Mouse (Mus musculus) ES-E14 (cell line): ENCODE results near the gene Hes3. TPM values are rescaled to one million over a fixed set of nuclear protein-coding genes. Genes with fewer than 3 reads are reported as not detected.

Source experiments
- DNase-seq: peaks from one replicate; pipeline ENCODE4 v3.0.0-alpha.2; 2013; ENCODE audit warnings: low read depth, low spot score
- H3K27ac ChIP-seq: 2 replicates; pipeline ENCODE4 v1.5.1; 2012; ENCODE audit warnings: low read depth, mild to moderate bottlenecking, low read length, moderate library complexity, mixed read lengths; ENCODE audit not compliant: poor library complexity, insufficient read depth, severe bottlenecking
- H3K36me3 ChIP-seq: 2 replicates; pipeline ENCODE4 v1.6.1; 2012; ENCODE audit warnings: mild to moderate bottlenecking, low read length, moderate library complexity, mixed read lengths; ENCODE audit not compliant: control insufficient read depth, poor library complexity, insufficient read depth, severe bottlenecking
- H3K4me1 ChIP-seq, 2 experiments: fragments of 150-350 bp in 1 of 2; sonication (generic) in 1 of 2; 2 replicates each; pipeline ENCODE4 v1.6.1; 2012; ENCODE audit warnings: low read length in 2 of 2, mild to moderate bottlenecking in 1 of 2, mixed read lengths in 1 of 2; ENCODE audit not compliant: control insufficient read depth in 2 of 2, insufficient read depth in 2 of 2, poor library complexity in 1 of 2
- H3K4me3 ChIP-seq, 2 experiments: fragments of 150-350 bp in 1 of 2; sonication (generic) in 1 of 2; 2 replicates each; pipeline ENCODE4 v1.5.1; 2012; ENCODE audit warnings: low read length in 2 of 2, low read depth in 1 of 2, mild to moderate bottlenecking in 1 of 2, mixed read lengths in 1 of 2; ENCODE audit not compliant: insufficient read depth in 1 of 2, poor library complexity in 1 of 2, severe bottlenecking in 1 of 2
- H3K9ac ChIP-seq: 2 replicates; pipeline ENCODE4 v1.6.1; 2012; ENCODE audit warnings: low read depth, mild to moderate bottlenecking, low read length, mixed read lengths; ENCODE audit not compliant: poor library complexity, insufficient read depth, severe bottlenecking
- H3K9me3 ChIP-seq: fragments of 150-350 bp; sonication (generic); 2 replicates; pipeline ENCODE4 v1.6.1; 2012; ENCODE audit warnings: low read depth, mild to moderate bottlenecking, low read length; ENCODE audit not compliant: control insufficient read depth, insufficient read depth
- CHD2 ChIP-seq: IDR thresholded peaks from 2 replicates; pipeline ENCODE4 v1.6.1; 2014; ENCODE audit warnings: mild to moderate bottlenecking, low read depth, low read length, inconsistent platforms
- HCFC1 ChIP-seq: IDR thresholded peaks from 2 replicates; pipeline ENCODE4 v1.6.1; 2012; ENCODE audit warnings: low read length, inconsistent platforms, borderline replicate concordance; ENCODE audit not compliant: insufficient read depth
- MAFK ChIP-seq: IDR thresholded peaks from 2 replicates; pipeline ENCODE4 v1.6.1; 2014; ENCODE audit warnings: mild to moderate bottlenecking, low read depth, low read length, inconsistent platforms; ENCODE audit not compliant: insufficient read depth
- ZC3H11A ChIP-seq: IDR thresholded peaks from 2 replicates; pipeline ENCODE4 v1.6.1; 2012; ENCODE audit warnings: low read depth, mild to moderate bottlenecking, inconsistent platforms, low read length, borderline replicate concordance
- ZNF384 ChIP-seq: IDR thresholded peaks from 2 replicates; pipeline ENCODE4 v1.6.1; 2012; ENCODE audit warnings: low read depth, low read length, inconsistent platforms
- in situ Hi-C, 2 experiments: fragments of 600-800 bp; cut with MboI; formaldehyde crosslinking; loops; one replicate each; pipeline ENCODE4 v1.15.1; 2025; ENCODE audit warnings: low sequenced_read_pairs in 2 of 2, inconsistent platforms in 1 of 2; ENCODE audit not compliant: unreplicated experiment in 2 of 2
- total RNA-seq: library from RNA; depleted of rRNA; stranded (reverse); fragments of 300-350 nt; gene quantifications from 2 replicates; pipeline ENCODE4 v1.2.3, GENCODE M21; 2012

Hes3 gene
- total RNA-seq, 1 experiment: 0.58 TPM

DNA sequence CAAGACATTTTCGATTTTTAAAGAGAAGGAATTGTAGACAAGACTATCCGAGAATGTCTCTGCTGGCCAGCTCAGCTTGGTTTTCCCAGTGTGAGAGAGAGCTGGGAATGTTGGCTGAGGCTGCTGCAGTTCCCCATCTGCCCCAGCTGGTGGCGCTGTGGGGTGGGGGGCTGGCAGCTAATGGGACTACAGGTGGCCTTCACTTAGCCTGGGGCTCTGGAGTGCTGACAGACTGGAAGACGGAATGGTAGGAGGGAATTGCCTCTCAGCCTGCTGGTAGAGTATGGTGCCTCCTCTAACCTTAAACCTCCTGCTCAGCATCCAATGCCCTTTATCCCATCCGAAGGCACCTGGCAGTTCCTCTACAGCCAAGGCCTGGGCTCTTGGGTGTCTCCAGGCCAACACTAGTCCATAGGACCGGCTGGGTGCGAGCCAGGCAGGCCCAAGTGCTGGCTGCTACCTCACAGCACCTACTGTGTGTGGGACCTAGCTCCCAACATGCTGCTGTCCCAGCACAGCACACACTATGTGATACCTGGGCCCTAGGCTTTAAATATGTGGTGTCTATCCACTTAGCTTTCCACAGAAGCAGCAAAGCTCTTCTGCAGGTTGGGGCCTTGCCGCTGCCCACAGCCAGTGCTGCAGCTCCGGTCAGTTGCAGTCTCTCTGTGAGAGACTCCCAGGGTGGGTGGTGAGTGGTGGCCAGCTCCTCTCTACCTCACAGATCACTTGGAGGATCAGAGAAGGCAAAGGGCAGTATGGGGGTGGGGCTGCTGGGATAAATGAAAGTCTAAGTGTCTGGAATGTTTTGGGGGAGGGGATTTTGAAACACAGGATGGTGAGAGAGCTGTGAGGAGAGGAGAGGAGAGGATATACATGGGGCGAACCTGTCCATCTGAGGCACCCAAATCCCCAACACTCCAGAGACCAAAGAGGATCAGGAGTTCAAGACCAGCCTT, 14.8 kb downstream of the Hes3 start:
- H3K4me3 ChIP-seq: no peak overlapping the region
- DNase-seq: peak; percentile 68
- in situ Hi-C loops: no loop called here

GRCm38 (mm10) chr4:152274681-152275131, 16.8 kb downstream of the Hes3 start:
- in situ Hi-C loops: no loop called here
- Histone ChIP-seq H3K9ac (peak overlapping the region; percentile 69), H3K27ac (no peak overlapping the region), H3K4me1 (peaks cover 0 to 13% of the 10 kb centered on the region in 2 experiments; a peak in 1 of 4 replicates), H3K36me3 (no peaks in the 10 kb centered on the region), H3K9me3 (no peaks in the 10 kb centered on the region), H3K4me3 (peak overlapping the region; percentile 68 to 81)
- peak; percentile 51 for DNase-seq
- TF ChIP-seq HCFC1 (no peak), CHD2 (no peak), ZNF384 (no peak), MAFK (no peak), ZC3H11A (no peak)

More for the DNA sequence above, 14.8 kb downstream of the Hes3 start:
- TF ChIP-seq CHD2 (no peak), ZC3H11A (peak; percentile 26; the same call in 1 of the 2 replicates), HCFC1 (peak; percentile 36; the same call in 1 of the 2 replicates), ZNF384 (no peak)
- Histone ChIP-seq H3K27ac (no peak overlapping the region), H3K9ac (no peak overlapping the region), H3K36me3 (no peaks in the 10 kb centered on the region), H3K4me1 (peaks cover 0 to 11% of the 10 kb centered on the region in 2 experiments; a peak in 1 of 4 replicates), H3K9me3 (no peaks in the 10 kb centered on the region)

- in situ Hi-C loops: no loop called here
- DNase-seq: no peak
- H3K4me1 ChIP-seq: peaks cover 0 to 14% of the 10 kb centered on the region in 2 experiments; a peak in 1 of 4 replicates
- no peaks in the 10 kb centered on the region for H3K36me3 ChIP-seq
- TF ChIP-seq CHD2: no peak
- no peak for TF ChIP-seq ZNF384
- TF ChIP-seq ZC3H11A: no peak
- TF ChIP-seq MAFK: no peak
- TF ChIP-seq HCFC1: no peak
- peak within 1 kb of the TSS; percentile 68 to 81 for H3K4me3 ChIP-seq
- H3K9me3 ChIP-seq: no peaks in the 10 kb centered on the region
- no peak within 1 kb of the TSS for H3K27ac ChIP-seq
- peak within 1 kb of the TSS; percentile 69 for H3K9ac ChIP-seq
Measured at GRCm38 (mm10) chr4:152273621-152274236, 17.7 kb downstream of the Hes3 start, which contains the start of gene Gpr153. TSS of gene Gpr153 (plus strand) at chr4:152274232.

- Histone ChIP-seq H3K4me1 (peaks cover 0 to 14% of the 10 kb centered on the region in 2 experiments; a peak in 1 of 4 replicates), H3K4me3 (peak overlapping the region; percentile 68 to 81; a peak in 1 of 4 replicates), H3K9ac (no peak overlapping the region), H3K9me3 (no peaks in the 10 kb centered on the region), H3K36me3 (peaks cover 2% of the 10 kb centered on the region; the same call in 1 of the 2 replicates), H3K27ac (no peak overlapping the region)
- DNase-seq: no peak
- in situ Hi-C loops: no loop called here
- TF ChIP-seq HCFC1 (no peak), ZC3H11A (no peak), CHD2 (no peak), MAFK (no peak), ZNF384 (no peak)
Measured at GRCm38 (mm10) chr4:152273191-152273590, 18.3 kb downstream of the Hes3 start.
